Mouse (Mus musculus) hindbrain, embryonic 12.5 days (tissue): ENCODE measurements around the gene Atp2a1. TPM values are rescaled to one million over a fixed set of nuclear protein-coding genes. Genes with fewer than 3 reads are reported as not detected.
"Not testable (repeated sequence)": the region's sequence is repeated elsewhere in the genome, so short reads cannot be mapped to it uniquely, and the experiment has no call there.

ENCODE experiments used
- ATAC-seq: fragments of 200-750 bp; cut with Nextera tagmentation; 2 replicates; pipeline ENCODE4 v1.8.0; 2017; ENCODE audit warnings: moderate TSS enrichment; ENCODE audit not compliant: low FRiP score
- H3K27ac ChIP-seq: fragments of 300-500 bp; sonication (generic); 2 replicates; pipeline ENCODE4 v1.5.1; 2016; ENCODE audit warnings: mild to moderate bottlenecking
- H3K27me3 ChIP-seq: fragments of 300-500 bp; sonication (generic); 2 replicates; pipeline ENCODE4 v1.6.1; 2016; ENCODE audit warnings: mild to moderate bottlenecking
- H3K36me3 ChIP-seq: fragments of 300-500 bp; sonication (generic); 2 replicates; pipeline ENCODE4 v1.6.1; 2016; ENCODE audit warnings: mild to moderate bottlenecking
- H3K4me1 ChIP-seq: fragments of 300-500 bp; sonication (generic); 2 replicates; pipeline ENCODE4 v1.6.1; 2016
- H3K4me2 ChIP-seq: fragments of 300-500 bp; sonication (generic); replicated peaks from 2 replicates; pipeline ENCODE4 v1.6.1; 2016; ENCODE audit warnings: mild to moderate bottlenecking
- H3K4me3 ChIP-seq: fragments of 300-500 bp; sonication (generic); 2 replicates; pipeline ENCODE4 v1.5.1; 2016; ENCODE audit warnings: mild to moderate bottlenecking
- H3K9ac ChIP-seq: fragments of 300-500 bp; sonication (generic); 2 replicates; pipeline ENCODE4 v1.6.1; 2016; ENCODE audit warnings: mild to moderate bottlenecking, moderate library complexity
- H3K9me3 ChIP-seq: fragments of 300-500 bp; sonication (generic); replicated peaks from 2 replicates; pipeline ENCODE4 v1.6.1; 2016; ENCODE audit warnings: mild to moderate bottlenecking
- WGBS: fragments of 180-500 bp; shearing (Covaris S2); methylation state at CpG from one replicate; pipeline ENCODE4 v1.1.7; 2016; 5-methylcytosine and 5-hydroxymethylcytosine counted together
- polyA plus RNA-seq: library from polyadenylated mRNA; unstranded; fragments of >200 nt; fragmentation: Nextera tagmentation; extraction: Ambion mirVana; gene quantifications from 2 replicates; pipeline ENCODE4 v1.2.1, GENCODE M21; 2016

The Atp2a1 gene
- polyA plus RNA-seq, 1 experiment from 2014 or later: 4.1 TPM

- WGBS: 83% methylated on average over 6 of the region's 6 CpGs
- no peak overlapping the region for H3K4me3 ChIP-seq
- H3K4me1 ChIP-seq: peaks cover 10% of the 10 kb centered on the region
- H3K9me3 ChIP-seq: no peaks in the 10 kb centered on the region
- H3K27ac ChIP-seq: no peak overlapping the region
- no peak overlapping the region for H3K4me2 ChIP-seq
- no peak for ATAC-seq
- no peak overlapping the region for H3K9ac ChIP-seq
- no peaks in the 10 kb centered on the region for H3K27me3 ChIP-seq
- H3K36me3 ChIP-seq: no peaks in the 10 kb centered on the region
Observed at GRCm38 (mm10) chr7:126424161-126424560, 38.7 kb downstream of the Atp2a1 start.

- H3K27ac ChIP-seq: no peak overlapping the region
- ATAC-seq: no peak
- H3K4me3 ChIP-seq: no peak overlapping the region
- no peak overlapping the region for H3K9ac ChIP-seq
- H3K9me3 ChIP-seq: no peaks in the 10 kb centered on the region
- H3K27me3 ChIP-seq: no peaks in the 10 kb centered on the region
- no peak overlapping the region for H3K4me2 ChIP-seq
- H3K36me3 ChIP-seq: no peaks in the 10 kb centered on the region
- WGBS: 79% methylated on average over 5 of the region's 5 CpGs
- peaks cover 3% of the 10 kb centered on the region; the same call in 1 of the 2 replicates for H3K4me1 ChIP-seq
Observed at GRCm38 (mm10) chr7:126421756-126422155, 41.2 kb downstream of the Atp2a1 start.

- no peak overlapping the region for H3K27ac ChIP-seq
- H3K27me3 ChIP-seq: no peaks in the 10 kb centered on the region
- no peaks in the 10 kb centered on the region for H3K36me3 ChIP-seq
- H3K9me3 ChIP-seq: no peaks in the 10 kb centered on the region
- H3K4me3 ChIP-seq: no peak overlapping the region
- no peak overlapping the region for H3K9ac ChIP-seq
- WGBS: 77% methylated on average over 3 of the region's 3 CpGs
- peaks cover 6% of the 10 kb centered on the region; the same call in 1 of the 2 replicates for H3K4me1 ChIP-seq
- H3K4me2 ChIP-seq: no peak overlapping the region
- no peak for ATAC-seq
Observed at GRCm38 (mm10) chr7:126418496-126418895, 44.4 kb downstream of the Atp2a1 start.

GRCm38 (mm10) chr7:126417606-126418005 lies 45.3 kb downstream of the Atp2a1 start:
- no peak overlapping the region for H3K9ac ChIP-seq
- no peak overlapping the region for H3K27ac ChIP-seq
- 81% methylated on average over 4 of the region's 4 CpGs for WGBS
- H3K4me1 ChIP-seq: peaks cover 6% of the 10 kb centered on the region; the same call in 1 of the 2 replicates
- no peak overlapping the region for H3K4me2 ChIP-seq
- H3K9me3 ChIP-seq: no peaks in the 10 kb centered on the region
- H3K36me3 ChIP-seq: no peaks in the 10 kb centered on the region
- no peak for ATAC-seq
- H3K27me3 ChIP-seq: no peaks in the 10 kb centered on the region
- H3K4me3 ChIP-seq: no peak overlapping the region

GRCm38 (mm10) chr7:126417045-126417444 lies 45.9 kb downstream of the Atp2a1 start:
- no peak overlapping the region for H3K27ac ChIP-seq
- H3K27me3 ChIP-seq: no peaks in the 10 kb centered on the region
- WGBS: 19% methylated on average over 8 of the region's 8 CpGs
- no peak overlapping the region for H3K4me2 ChIP-seq
- peaks cover 6% of the 10 kb centered on the region; the same call in 1 of the 2 replicates for H3K4me1 ChIP-seq
- H3K9me3 ChIP-seq: no peaks in the 10 kb centered on the region
- H3K9ac ChIP-seq: no peak overlapping the region
- no peak overlapping the region for H3K4me3 ChIP-seq
- no peaks in the 10 kb centered on the region for H3K36me3 ChIP-seq
- no peak for ATAC-seq

- no peaks in the 10 kb centered on the region for H3K9me3 ChIP-seq
- H3K4me2 ChIP-seq: no peak overlapping the region
- H3K4me1 ChIP-seq: peaks cover 6% of the 10 kb centered on the region; the same call in 1 of the 2 replicates
- H3K27me3 ChIP-seq: no peaks in the 10 kb centered on the region
- no peaks in the 10 kb centered on the region for H3K36me3 ChIP-seq
- 59% methylated on average over 2 of the region's 2 CpGs for WGBS
- H3K27ac ChIP-seq: no peak overlapping the region
- ATAC-seq: no peak
- no peak overlapping the region for H3K4me3 ChIP-seq
- H3K9ac ChIP-seq: no peak overlapping the region
Observed at GRCm38 (mm10) chr7:126416615-126417014, 46.3 kb downstream of the Atp2a1 start.

- H3K9me3 ChIP-seq: no peaks in the 10 kb centered on the region
- H3K36me3 ChIP-seq: no peaks in the 10 kb centered on the region
- no peak within 1 kb of the TSS for H3K9ac ChIP-seq
- no peak within 1 kb of the TSS for H3K4me3 ChIP-seq
- no peak within 1 kb of the TSS for H3K4me2 ChIP-seq
- ATAC-seq: no peak
- WGBS: 93% methylated on average over 6 of the region's 6 CpGs
- H3K27me3 ChIP-seq: no peaks in the 10 kb centered on the region
- H3K4me1 ChIP-seq: peaks cover 6% of the 10 kb centered on the region; the same call in 1 of the 2 replicates
- H3K27ac ChIP-seq: no peak within 1 kb of the TSS
Observed at GRCm38 (mm10) chr7:126414725-126415124, 48.2 kb downstream of the Atp2a1 start, which contains the start of gene Cd19. Gene Cd19 (minus strand): TSS chr7:126414889.

GRCm38 (mm10) chr7:126411061-126411460 lies 51.8 kb downstream of the Atp2a1 start:
- ATAC-seq: no peak
- 93% methylated on average over 4 of the region's 4 CpGs for WGBS
- no peaks in the 10 kb centered on the region for H3K9me3 ChIP-seq
- H3K4me1 ChIP-seq: no peaks in the 10 kb centered on the region
- no peak overlapping the region for H3K4me2 ChIP-seq
- H3K27me3 ChIP-seq: no peaks in the 10 kb centered on the region
- H3K36me3 ChIP-seq: no peaks in the 10 kb centered on the region
- H3K27ac ChIP-seq: no peak overlapping the region
- no peak overlapping the region for H3K9ac ChIP-seq
- no peak overlapping the region for H3K4me3 ChIP-seq

GRCm38 (mm10) chr7:126408686-126409085 lies 54.2 kb downstream of the Atp2a1 start:
- 76% methylated on average over 2 of the region's 2 CpGs for WGBS
- no peaks in the 10 kb centered on the region for H3K4me1 ChIP-seq
- no peak overlapping the region for H3K27ac ChIP-seq
- H3K9me3 ChIP-seq: no peaks in the 10 kb centered on the region
- H3K27me3 ChIP-seq: no peaks in the 10 kb centered on the region
- ATAC-seq: no peak
- no peaks in the 10 kb centered on the region for H3K36me3 ChIP-seq
- no peak overlapping the region for H3K9ac ChIP-seq
- no peak overlapping the region for H3K4me3 ChIP-seq
- no peak overlapping the region for H3K4me2 ChIP-seq

GRCm38 (mm10) chr7:126402518-126402917 lies 60.4 kb downstream of the Atp2a1 start:
- not testable (repeated sequence) for H3K9me3 ChIP-seq, H3K4me2 ChIP-seq, H3K4me3 ChIP-seq, H3K27ac ChIP-seq, H3K9ac ChIP-seq, H3K36me3 ChIP-seq, H3K4me1 ChIP-seq, H3K27me3 ChIP-seq, ATAC-seq
- 83% methylated on average over 6 of the region's 8 CpGs for WGBS

- WGBS: 7% methylated on average over 5 of the region's 5 CpGs
- H3K4me1 ChIP-seq: peaks cover 11% of the 10 kb centered on the region
- H3K36me3 ChIP-seq: no peaks in the 10 kb centered on the region
- H3K4me2 ChIP-seq: no peak overlapping the region
- H3K9me3 ChIP-seq: no peaks in the 10 kb centered on the region
- ATAC-seq: no peak
- H3K27ac ChIP-seq: no peak overlapping the region
- H3K4me3 ChIP-seq: no peak overlapping the region
- H3K27me3 ChIP-seq: no peaks in the 10 kb centered on the region; the same call in 1 of the 2 replicates
- H3K9ac ChIP-seq: no peak overlapping the region
Observed at GRCm38 (mm10) chr7:126399548-126399947, 63.4 kb downstream of the Atp2a1 start.

- no peak overlapping the region for H3K4me3 ChIP-seq
- 94% methylated on average over 4 of the region's 4 CpGs for WGBS
- H3K36me3 ChIP-seq: no peaks in the 10 kb centered on the region
Observed at GRCm38 (mm10) chr7:126397822-126398221, 65.1 kb downstream of the Atp2a1 start.

GRCm38 (mm10) chr7:126397221-126397620 lies 65.7 kb downstream of the Atp2a1 start:
- no peak overlapping the region for H3K9ac ChIP-seq
- H3K27me3 ChIP-seq: no peaks in the 10 kb centered on the region; the same call in 1 of the 2 replicates
- no peaks in the 10 kb centered on the region for H3K9me3 ChIP-seq
- no peaks in the 10 kb centered on the region for H3K36me3 ChIP-seq
- peaks cover 11% of the 10 kb centered on the region for H3K4me1 ChIP-seq
- 50% methylated on average over 6 of the region's 6 CpGs for WGBS
- H3K4me3 ChIP-seq: no peak overlapping the region
- ATAC-seq: no peak
- peak overlapping the region; percentile 15; the same call in 1 of the 2 replicates for H3K4me2 ChIP-seq
- no peak overlapping the region for H3K27ac ChIP-seq

More at GRCm38 (mm10) chr7:126397822-126398221, 65.1 kb downstream of the Atp2a1 start:
- Histone ChIP-seq H3K4me2 (no peak overlapping the region), H3K9me3 (no peaks in the 10 kb centered on the region), H3K9ac (no peak overlapping the region), H3K27me3 (no peaks in the 10 kb centered on the region; the same call in 1 of the 2 replicates), H3K27ac (no peak overlapping the region), H3K4me1 (peaks cover 11% of the 10 kb centered on the region)
- ATAC-seq: no peak
